1 mouse cellular context compared by ENCODE assay signal in the genomic region with DNA sequence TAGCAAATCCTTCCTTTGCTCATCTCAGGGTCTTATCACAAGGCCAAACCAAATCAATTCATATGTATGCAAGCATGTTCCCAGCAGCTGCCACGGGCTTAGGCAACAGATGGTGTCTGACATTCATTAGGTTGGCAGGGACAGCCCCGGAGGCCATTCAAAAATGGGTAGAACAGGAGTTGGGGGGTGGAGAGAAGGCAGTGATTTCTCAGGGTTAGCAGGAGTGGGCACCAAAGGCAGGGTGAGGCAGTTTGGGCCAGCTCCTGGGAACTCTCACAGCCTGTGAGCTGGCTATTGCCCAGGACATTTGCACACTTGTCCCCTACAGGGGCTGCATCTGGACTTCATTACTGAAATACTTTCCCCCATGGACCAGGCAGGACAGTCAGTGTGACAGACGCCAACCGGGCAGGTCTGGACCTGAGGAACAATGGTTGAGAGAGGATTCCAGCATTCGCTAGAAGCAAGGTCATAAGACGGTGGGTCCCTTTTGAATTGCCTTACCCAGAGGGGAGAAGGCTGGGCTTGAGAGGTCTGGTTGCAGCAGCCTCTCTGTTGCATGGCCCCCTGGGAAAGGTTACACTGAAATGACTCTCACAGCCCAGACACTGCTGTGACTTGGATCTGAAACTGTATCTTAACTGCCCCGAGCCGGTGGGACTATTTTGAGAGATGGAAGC.
TF ChIP-seq lines count a peak whose summit lies in the region.

No protein-coding gene starts in this region.

TF ChIP-seq in CH12.LX, 34 proteins besides CTCF, POLR2A, EP300 and RAD21 (continued from another document):
- no peak for TF ChIP-seq ETS1 (conservative IDR thresholded peaks at IDR 0.05; ENCODE audit: low read depth, low read length)
- TF ChIP-seq SMC3 (IDR thresholded peaks at IDR 0.05; ENCODE audit: low read depth, low read length), result no peak
- 0 out of 2 replicates have a peak, but pooled peaks have one; percentile 9 for TF ChIP-seq ZMIZ1 (IDR thresholded peaks at IDR 0.05; ENCODE audit: low read depth, low read length)
- no peak for TF ChIP-seq GABPA (IDR thresholded peaks at IDR 0.05; ENCODE audit: insufficient replicate concordance, low read depth, low read length)
- TF ChIP-seq JUN (IDR thresholded peaks at IDR 0.05; ENCODE audit: insufficient read depth, low read depth, low read length), result no peak
- no peak for TF ChIP-seq CHD2 (IDR thresholded peaks at IDR 0.05; ENCODE audit: low read length)
- TF ChIP-seq IRF4 (IDR thresholded peaks at IDR 0.05; ENCODE audit: low read depth, low read length), result 0 out of 2 replicates have a peak, but pooled peaks have one; percentile 22
